Mouse (Mus musculus) ES-Bruce4 (cell line): ENCODE results near the gene Gdpd5. TPM values are rescaled to one million over a fixed set of nuclear protein-coding genes. Genes with fewer than 3 reads are reported as not detected.

ENCODE experiments used
- H3K27ac ChIP-seq: 2 replicates; pipeline ENCODE4 v1.5.1; 2012; ENCODE audit warnings: low read length, inconsistent platforms; ENCODE audit not compliant: insufficient read depth
- H3K27me3 ChIP-seq: 2 replicates; pipeline ENCODE4 v1.6.1; 2012; ENCODE audit warnings: mild to moderate bottlenecking, low read length, inconsistent platforms; ENCODE audit not compliant: control insufficient read depth, poor library complexity, insufficient read depth, severe bottlenecking
- H3K36me3 ChIP-seq: 2 replicates; pipeline ENCODE4 v1.6.1; 2012; ENCODE audit warnings: inconsistent platforms, mild to moderate bottlenecking, low read length, moderate library complexity; ENCODE audit not compliant: control insufficient read depth, poor library complexity, insufficient read depth, severe bottlenecking
- H3K4me1 ChIP-seq: one replicate; pipeline ENCODE4 v1.8.1; 2011; ENCODE audit warnings: low read length; ENCODE audit not compliant: control insufficient read depth, insufficient read depth
- H3K4me3 ChIP-seq: 2 replicates; pipeline ENCODE4 v1.5.1; 2011; ENCODE audit warnings: low read depth, mild to moderate bottlenecking, low read length
- H3K9ac ChIP-seq: 2 replicates; pipeline ENCODE4 v1.6.1; 2012; ENCODE audit warnings: low read depth, mild to moderate bottlenecking, inconsistent platforms; ENCODE audit not compliant: poor library complexity, severe bottlenecking
- H3K9me3 ChIP-seq: replicated peaks from 2 replicates; pipeline ENCODE4 v1.6.1; 2012; ENCODE audit warnings: mild to moderate bottlenecking, low read length, inconsistent platforms; ENCODE audit not compliant: control insufficient read depth, poor library complexity, insufficient read depth, severe bottlenecking
- CTCF ChIP-seq: IDR thresholded peaks from one replicate; pipeline ENCODE4 v1.8.1; 2011; ENCODE audit warnings: low read depth, low read length
- EP300 ChIP-seq: IDR thresholded peaks from 2 replicates; pipeline ENCODE4 v1.6.1; 2011; ENCODE audit warnings: low read depth, low read length; ENCODE audit not compliant: insufficient read depth
- POLR2A ChIP-seq: IDR thresholded peaks from one replicate; pipeline ENCODE4 v1.8.1; 2011; ENCODE audit warnings: low read length; ENCODE audit not compliant: insufficient read depth
- polyA plus RNA-seq: library from polyadenylated mRNA; stranded (reverse); fragments of >200 nt; gene quantifications from 2 replicates; pipeline ENCODE4 v1.2.4, GENCODE M21; 2011; ENCODE audit warnings: low read depth; ENCODE audit not compliant: missing spikeins, insufficient read depth, insufficient read length

Gene Gdpd5
- polyA plus RNA-seq, 1 experiment = 5.9 TPM

DNA sequence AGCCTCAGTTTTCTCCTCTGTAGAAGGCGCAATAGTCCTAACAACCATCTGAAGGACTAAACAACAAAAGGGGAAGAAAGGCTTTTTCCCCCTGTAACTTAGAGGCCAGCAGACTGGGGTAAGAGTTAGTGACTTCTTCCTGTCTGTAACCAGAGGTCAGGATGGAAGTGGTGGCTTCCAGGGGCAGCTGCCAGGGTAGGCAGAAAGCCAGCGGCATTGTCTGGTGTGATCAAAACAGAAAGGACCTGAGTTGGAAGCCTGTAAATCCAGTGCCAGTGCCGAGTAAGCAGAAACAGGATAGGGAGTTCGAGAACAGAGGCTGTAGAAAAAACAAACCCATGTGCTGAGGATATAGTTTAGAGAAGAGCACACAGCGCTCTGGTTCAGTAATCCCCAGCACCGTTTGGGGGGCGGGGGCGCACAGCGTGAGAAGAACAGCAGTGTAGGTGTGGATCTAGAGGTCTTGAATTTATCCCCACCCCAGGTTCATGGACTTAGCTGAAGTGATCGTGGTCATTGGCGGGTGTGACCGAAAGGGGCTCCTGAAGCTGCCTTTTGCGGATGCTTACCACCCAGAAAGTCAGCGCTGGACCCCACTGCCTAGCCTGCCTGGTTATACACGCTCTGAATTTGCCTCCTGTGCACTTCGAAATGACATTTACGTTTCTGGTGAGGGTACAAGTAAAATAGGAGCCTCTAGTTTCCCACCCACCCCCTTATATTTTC, 88.6 kb downstream of the Gdpd5 start:
- Histone ChIP-seq H3K27me3 (no peaks in the 10 kb centered on the region), H3K4me3 (no peak overlapping the region), H3K9me3 (no peaks in the 10 kb centered on the region), H3K4me1 (peaks cover 1% of the 10 kb centered on the region), H3K9ac (no peak overlapping the region), H3K27ac (no peak overlapping the region), H3K36me3 (no peaks in the 10 kb centered on the region)
- TF ChIP-seq EP300 = no peak
- no peak for TF ChIP-seq CTCF
- no peak for TF ChIP-seq POLR2A

DNA sequence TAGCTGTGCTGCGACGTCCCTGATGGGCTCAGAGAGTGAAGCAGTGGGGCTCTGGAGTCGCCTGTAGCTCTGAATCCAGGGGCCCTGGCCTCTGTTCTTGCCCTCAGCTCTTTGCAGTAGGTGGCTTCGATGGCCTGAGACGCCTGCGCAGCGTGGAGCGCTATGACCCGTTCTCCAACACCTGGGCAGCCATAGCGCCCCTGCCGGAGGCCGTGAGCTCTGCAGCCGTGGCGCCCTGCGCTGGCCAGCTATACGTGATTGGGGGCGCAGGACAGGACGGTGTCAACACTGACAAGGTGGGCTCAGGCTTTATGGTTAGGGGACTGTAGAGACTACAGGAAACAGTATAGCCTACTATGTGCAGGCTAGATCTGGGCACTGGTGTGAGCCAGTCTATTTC, 90.4 kb downstream of the Gdpd5 start:
- Histone ChIP-seq H3K4me3 (no peak overlapping the region), H3K4me1 (peaks cover 1% of the 10 kb centered on the region), H3K27ac (no peak overlapping the region), H3K9ac (no peak overlapping the region), H3K9me3 (no peaks in the 10 kb centered on the region), H3K27me3 (no peaks in the 10 kb centered on the region), H3K36me3 (peaks cover 5% of the 10 kb centered on the region)
- TF ChIP-seq CTCF (peak; percentile 92), POLR2A (no peak)

DNA sequence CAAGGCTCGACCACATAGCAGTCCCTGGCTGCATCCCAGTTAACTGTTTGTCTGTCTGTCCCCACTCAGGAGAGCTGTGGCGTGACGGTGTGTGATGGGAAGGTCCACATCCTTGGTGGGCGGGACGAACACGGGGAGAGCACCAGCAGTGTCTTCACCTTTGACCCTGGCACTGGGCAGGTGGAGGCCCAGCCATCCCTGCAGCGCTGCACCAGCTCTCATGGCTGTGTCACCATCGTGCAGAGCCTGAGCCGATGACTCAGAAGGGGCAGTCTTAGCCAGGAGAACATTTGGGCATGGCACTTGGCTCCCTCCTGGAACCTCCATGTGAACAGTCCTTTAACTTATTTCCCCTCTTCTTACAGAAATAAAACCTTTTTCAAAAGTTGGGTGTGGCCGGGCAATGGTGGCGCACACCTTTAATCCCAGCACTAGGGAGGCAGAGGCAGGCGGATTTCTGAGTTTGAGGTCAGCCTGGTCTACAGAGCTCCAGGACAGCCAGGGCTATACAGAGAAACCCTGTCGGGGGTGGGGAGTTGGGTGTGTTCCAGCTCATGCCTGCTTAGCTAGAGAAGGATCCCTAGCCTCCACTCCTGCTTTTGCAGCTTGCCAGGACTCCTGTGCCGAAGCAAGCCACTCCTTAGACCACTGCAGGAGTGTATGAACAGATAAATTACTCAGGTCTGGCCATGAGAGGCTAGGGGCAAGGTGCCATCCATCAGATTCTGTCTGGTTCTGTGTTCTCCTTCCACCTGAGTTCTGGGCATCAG, 92.6 kb downstream of the Gdpd5 start:
- H3K27ac ChIP-seq = no peak overlapping the region
- no peaks in the 10 kb centered on the region for H3K9me3 ChIP-seq
- H3K4me3 ChIP-seq = no peak overlapping the region
- no peaks in the 10 kb centered on the region for H3K27me3 ChIP-seq
- TF ChIP-seq POLR2A = no peak
- TF ChIP-seq EP300 = no peak
- TF ChIP-seq CTCF = no peak
- H3K4me1 ChIP-seq = no peaks in the 10 kb centered on the region
- peaks cover 27% of the 10 kb centered on the region for H3K36me3 ChIP-seq
- no peak overlapping the region for H3K9ac ChIP-seq

DNA sequence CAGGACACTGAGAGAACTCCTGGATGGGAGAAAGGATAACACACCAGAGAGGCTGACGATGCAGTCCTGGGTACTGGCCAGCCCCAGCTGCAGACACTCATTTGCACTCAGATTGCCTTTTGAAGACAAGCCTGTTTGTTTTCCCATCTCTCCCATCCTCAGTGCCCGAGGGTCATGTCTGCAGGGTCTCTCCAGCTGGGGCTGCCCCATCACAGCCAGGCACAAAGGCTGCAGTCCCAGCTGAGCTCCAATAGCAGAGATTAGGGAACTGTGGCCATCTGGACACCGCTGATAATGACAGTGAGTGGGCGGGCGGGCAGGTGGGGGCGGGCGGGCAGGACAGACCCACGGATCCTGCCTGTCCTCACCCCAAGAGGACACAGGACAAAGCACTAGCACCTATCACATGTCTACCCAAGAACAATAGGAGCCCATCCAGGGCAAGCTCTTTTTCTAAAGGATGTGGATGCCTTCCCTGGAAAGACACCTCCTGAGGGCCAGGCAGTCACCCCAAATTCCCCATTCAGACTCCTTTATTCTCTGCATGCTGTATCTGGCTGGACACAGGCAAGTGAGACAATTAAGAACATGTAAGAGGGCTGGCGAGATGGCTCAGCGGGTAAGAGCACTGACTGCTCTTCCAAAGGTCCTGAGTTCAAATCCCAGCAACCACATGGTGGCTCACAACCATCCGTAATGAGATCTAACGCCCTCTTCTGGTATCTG, 93.8 kb downstream of the Gdpd5 start:
- Histone ChIP-seq H3K9me3 (no peaks in the 10 kb centered on the region), H3K27me3 (no peaks in the 10 kb centered on the region), H3K36me3 (peaks cover 39% of the 10 kb centered on the region), H3K27ac (no peak overlapping the region), H3K9ac (no peak overlapping the region), H3K4me1 (no peaks in the 10 kb centered on the region), H3K4me3 (no peak overlapping the region)
- TF ChIP-seq POLR2A = no peak
- no peak for TF ChIP-seq CTCF
- no peak for TF ChIP-seq EP300

GRCm38 (mm10) chr7:99475562-99475911, 94.3 kb downstream of the Gdpd5 start:
- TF ChIP-seq POLR2A (no peak), EP300 (no peak), CTCF (no peak)
- no peaks in the 10 kb centered on the region for H3K4me1 ChIP-seq
- H3K9me3 ChIP-seq = no peaks in the 10 kb centered on the region
- H3K27ac ChIP-seq = no peak overlapping the region
- peaks cover 44% of the 10 kb centered on the region for H3K36me3 ChIP-seq
- no peak overlapping the region for H3K4me3 ChIP-seq
- no peaks in the 10 kb centered on the region for H3K27me3 ChIP-seq
- H3K9ac ChIP-seq = no peak overlapping the region
